Mouse (Mus musculus): ENCODE measurements around the gene Trmo. TPM values are rescaled to one million over a fixed set of nuclear protein-coding genes. Genes with fewer than 3 reads are reported as not detected.

The Trmo gene
- total and polyA plus RNA-seq, 3 experiments: 3.5 to 4.1 TPM; not detected in 1

DNA sequence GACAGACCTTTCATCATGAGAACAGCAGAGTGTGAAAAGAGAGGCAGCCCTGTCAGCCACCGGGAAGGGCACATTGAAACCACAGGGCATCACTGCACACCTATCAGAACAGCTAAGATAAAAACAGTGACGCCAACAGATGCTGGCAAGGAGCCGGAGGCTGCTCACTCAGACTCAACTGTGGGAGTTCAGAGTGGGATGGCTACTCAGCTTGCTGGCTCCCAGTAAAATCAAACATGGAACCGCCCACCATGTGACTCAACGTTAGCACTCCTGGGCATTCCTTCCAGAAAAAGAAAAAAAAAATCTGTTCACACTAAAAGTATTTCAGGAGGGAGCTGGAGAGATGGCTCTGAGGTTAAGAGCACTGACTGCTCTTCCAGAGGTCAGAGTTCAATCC lies 28.0 kb downstream of the Trmo start:
- no peak overlapping the region for H3K9ac ChIP-seq (ENCODE audit: control insufficient read depth, low read depth, low read length, poor library complexity, severe bottlenecking)
- no peaks in the 10 kb centered on the region for H3K9me3 ChIP-seq (replicated peaks; ENCODE audit: insufficient read depth, low read length)
- H3K4me1 ChIP-seq (ENCODE audit: control insufficient read depth in 1 of 2, insufficient read depth in 2 of 2, low read length in 2 of 2): no peaks in the 10 kb centered on the region
- no peak overlapping the region for H3K4me3 ChIP-seq (ENCODE audit: control insufficient read depth in 1 of 2, insufficient read depth in 1 of 2, low read depth in 2 of 2, low read length in 2 of 2)
- H3K79me2 ChIP-seq (ENCODE audit: control insufficient read depth, insufficient read depth, low read length, poor library complexity): no peaks in the 10 kb centered on the region
- no peaks in the 10 kb centered on the region for H3K36me3 ChIP-seq (ENCODE audit: control insufficient read depth in 1 of 2, insufficient read depth in 2 of 2, low read length in 2 of 2)
- H3K27ac ChIP-seq (ENCODE audit: control insufficient read depth, low read depth, low read length): no peak overlapping the region
- no peak for TF ChIP-seq NRF1 (IDR thresholded peaks at IDR 0.05; ENCODE audit: insufficient read depth, low read depth, low read length, poor library complexity, severe bottlenecking)
- no peak for TF ChIP-seq ZKSCAN1 (IDR thresholded peaks at IDR 0.05; ENCODE audit: low read depth, low read length)
- TF ChIP-seq GABPA (IDR thresholded peaks at IDR 0.05; ENCODE audit: low read depth, low read length): no peak
- TF ChIP-seq TCF12 (IDR thresholded peaks at IDR 0.05; ENCODE audit: low read depth, low read length): no peak
- no peak for TF ChIP-seq ETS1 (IDR thresholded peaks at IDR 0.05; ENCODE audit: low read depth, low read length)
- no peak for TF ChIP-seq TBP (IDR thresholded peaks at IDR 0.05; ENCODE audit: low read depth, low read length)
- no peak for TF ChIP-seq BHLHE40 (IDR thresholded peaks at IDR 0.05; ENCODE audit: borderline replicate concordance, low read depth, low read length)
- TF ChIP-seq CHD1 (IDR thresholded peaks at IDR 0.05; ENCODE audit: low read depth, low read length): no peak
- no peak for TF ChIP-seq EP300 (IDR thresholded peaks at IDR 0.05; ENCODE audit: low read depth in 1 of 2, low read length in 2 of 2)
- no peak for TF ChIP-seq NELFE (IDR thresholded peaks at IDR 0.05; ENCODE audit: low read depth, low read length)
- no peak for TF ChIP-seq MAZ (IDR thresholded peaks at IDR 0.05; ENCODE audit: low read depth, low read length)
- no peak for DNase-seq (ENCODE audit: low read depth, low spot score)
- peaks cover 6% of the 10 kb centered on the region in 2 experiments; a peak in 2 of 4 replicates for H3K27me3 ChIP-seq (ENCODE audit: control insufficient read depth in 1 of 2, insufficient read depth in 2 of 2, low read length in 2 of 2)

DNA sequence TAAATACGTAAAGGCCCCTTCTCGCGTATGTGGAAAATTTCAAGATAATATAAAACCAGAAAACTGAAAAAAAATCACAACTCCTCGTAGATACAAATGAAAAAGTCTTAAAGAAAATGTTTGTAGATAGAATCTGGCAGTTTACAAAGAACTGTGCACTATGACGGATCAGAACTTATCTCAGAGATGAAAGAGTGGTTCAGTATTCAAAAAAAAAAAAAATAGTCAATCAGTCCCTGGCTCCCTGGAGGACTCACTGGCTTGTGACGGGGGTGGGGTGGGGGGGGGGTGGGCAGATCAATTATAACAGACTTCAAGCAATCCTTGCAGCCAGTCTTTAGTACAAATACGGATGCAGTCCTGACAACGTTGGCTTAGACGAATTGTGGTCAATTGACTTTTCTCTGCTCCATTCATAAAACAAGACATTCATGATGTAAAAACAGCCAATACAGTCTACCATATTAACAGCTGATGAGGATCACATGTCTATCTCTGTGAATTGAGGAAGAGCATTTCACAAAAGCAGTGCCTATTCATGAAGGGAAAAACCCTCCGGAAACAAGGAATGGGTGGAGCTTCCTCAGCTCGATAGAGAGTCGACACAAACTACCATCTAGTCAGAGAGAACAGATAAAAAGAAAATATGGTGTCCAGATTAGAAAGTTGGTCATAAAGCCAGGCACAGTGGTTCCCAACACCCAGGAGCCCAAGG lies 29.5 kb downstream of the Trmo start:
- Histone ChIP-seq H3K27me3 (ENCODE audit: control insufficient read depth in 1 of 2, insufficient read depth in 2 of 2, low read length in 2 of 2) (peaks cover 1 to 4% of the 10 kb centered on the region in 2 experiments; a peak in 1 of 4 replicates), H3K27ac (ENCODE audit: control insufficient read depth, low read depth, low read length) (no peak overlapping the region), H3K4me3 (ENCODE audit: control insufficient read depth in 1 of 2, insufficient read depth in 1 of 2, low read depth in 2 of 2, low read length in 2 of 2) (no peak overlapping the region), H3K36me3 (ENCODE audit: control insufficient read depth in 1 of 2, insufficient read depth in 2 of 2, low read length in 2 of 2) (no peaks in the 10 kb centered on the region), H3K9ac (ENCODE audit: control insufficient read depth, low read depth, low read length, poor library complexity, severe bottlenecking) (no peak overlapping the region), H3K4me1 (ENCODE audit: control insufficient read depth in 1 of 2, insufficient read depth in 2 of 2, low read length in 2 of 2) (no peaks in the 10 kb centered on the region), H3K79me2 (ENCODE audit: control insufficient read depth, insufficient read depth, low read length, poor library complexity) (no peaks in the 10 kb centered on the region), H3K9me3 (replicated peaks; ENCODE audit: insufficient read depth, low read length) (no peaks in the 10 kb centered on the region)
- TF ChIP-seq MYC (IDR thresholded peaks at IDR 0.05; ENCODE audit: low read depth, low read length): no peak
- TF ChIP-seq ZC3H11A (IDR thresholded peaks at IDR 0.05; ENCODE audit: low read depth, low read length): no peak
- TF ChIP-seq SMC3 (IDR thresholded peaks at IDR 0.05; ENCODE audit: low read depth, low read length): no peak
- TF ChIP-seq MAFK (IDR thresholded peaks at IDR 0.05; ENCODE audit: borderline replicate concordance, low read depth, low read length): no peak
- TF ChIP-seq USF1 (IDR thresholded peaks at IDR 0.05; ENCODE audit: low read depth, low read length): peak; percentile 29; the same call in 1 of the 2 replicates
- no peak for TF ChIP-seq GATA1 (IDR thresholded peaks at IDR 0.05; ENCODE audit: low read depth, low read length)
- no peak for TF ChIP-seq MYB (IDR thresholded peaks at IDR 0.05; ENCODE audit: low read depth, low read length)
- TF ChIP-seq TCF12 (IDR thresholded peaks at IDR 0.05; ENCODE audit: low read depth, low read length): no peak
- TF ChIP-seq POLR2AphosphoS5 (IDR thresholded peaks at IDR 0.05; ENCODE audit: borderline replicate concordance, low read depth, low read length): no peak
- TF ChIP-seq ETS1 (IDR thresholded peaks at IDR 0.05; ENCODE audit: low read depth, low read length): 0 out of 2 replicates have a peak, but pooled peaks have one; percentile 16
- no peak for TF ChIP-seq UBTF (IDR thresholded peaks at IDR 0.05; ENCODE audit: borderline replicate concordance, insufficient read depth, low read depth, low read length)
- DNase-seq (ENCODE audit: low read depth, low spot score): peak; percentile 37
